Mouse (Mus musculus) megakaryocyte, embryonic 14.5 days (primary cell): ENCODE measurements around the gene Ptrh2.

Experiments
- FLI1 ChIP-seq: IDR thresholded peaks from 2 replicates; pipeline ENCODE4 v1.6.1; 2012; ENCODE audit warnings: low read length, inconsistent platforms, mixed read lengths
- GATA1 ChIP-seq: IDR thresholded peaks from 3 replicates; pipeline ENCODE4 v1.6.1; 2012; ENCODE audit warnings: mixed read lengths, low read length, inconsistent platforms, borderline replicate concordance

DNA sequence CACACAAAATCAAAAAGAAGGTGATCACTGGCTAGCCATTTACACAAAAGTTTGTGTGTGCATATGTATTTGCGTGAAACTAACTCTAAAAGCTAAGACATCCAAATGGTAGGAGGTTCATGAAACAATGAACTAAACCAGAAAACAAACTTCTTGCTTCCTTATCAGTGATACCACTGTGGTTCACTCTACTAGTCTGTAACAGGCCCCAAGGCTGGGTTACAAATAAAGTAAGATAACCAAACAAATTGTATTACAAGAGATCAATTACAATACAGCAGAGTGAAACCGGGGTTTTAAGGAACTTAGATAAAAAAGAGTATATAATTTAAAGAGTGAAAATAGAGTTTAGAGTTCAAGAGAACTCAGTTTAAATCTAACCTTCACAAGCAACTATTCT lies 16.2 kb upstream of the Ptrh2 start:
- TF ChIP-seq GATA1 (no peak), FLI1 (no peak)
